Mouse (Mus musculus) embryo, embryonic 10.5 days (tissue): ENCODE measurements around the gene Slc6a19.
"Not testable (repeated sequence)": the region's sequence is repeated elsewhere in the genome, so short reads cannot be mapped to it uniquely, and the experiment has no call there.

Experiments used
- DNase-seq: peaks from one replicate; pipeline ENCODE4 v3.0.0-alpha.2; 2015; ENCODE audit warnings: low spot score

The Slc6a19 gene

DNA sequence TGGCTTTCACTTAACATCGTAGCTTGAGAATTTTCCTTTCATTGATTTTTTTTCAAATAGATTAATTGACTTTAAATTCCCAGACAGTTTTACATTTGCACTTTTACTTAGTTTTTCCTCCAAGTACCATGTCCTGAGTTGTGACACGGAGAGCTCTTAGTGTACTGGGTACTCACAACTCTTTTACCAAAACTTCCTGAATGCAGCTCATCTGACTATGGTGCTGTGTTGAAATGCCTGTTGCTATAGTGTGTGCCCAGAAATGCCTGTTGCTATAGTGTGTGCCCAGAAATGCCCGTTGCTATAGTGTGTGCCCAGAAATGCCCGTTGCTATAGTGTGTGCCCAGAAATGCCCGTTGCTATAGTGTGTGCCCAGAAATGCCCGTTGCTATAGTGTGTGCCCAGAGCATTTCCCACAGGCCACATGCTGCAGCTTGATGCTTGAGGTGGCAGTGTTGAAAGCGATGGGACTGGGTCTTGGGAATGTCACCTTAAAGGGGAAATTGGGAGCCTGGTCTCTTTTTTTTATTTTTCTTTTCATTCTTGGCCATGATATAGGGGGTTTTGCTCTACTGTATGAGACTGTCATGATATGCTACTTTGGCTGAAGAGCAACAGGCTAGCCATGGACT, at the start of gene Slc6a19:
Gene Slc6a19 (minus strand): TSS at position 172 of the 632 bp plus-strand sequence.
- DNase-seq = no peak

DNA sequence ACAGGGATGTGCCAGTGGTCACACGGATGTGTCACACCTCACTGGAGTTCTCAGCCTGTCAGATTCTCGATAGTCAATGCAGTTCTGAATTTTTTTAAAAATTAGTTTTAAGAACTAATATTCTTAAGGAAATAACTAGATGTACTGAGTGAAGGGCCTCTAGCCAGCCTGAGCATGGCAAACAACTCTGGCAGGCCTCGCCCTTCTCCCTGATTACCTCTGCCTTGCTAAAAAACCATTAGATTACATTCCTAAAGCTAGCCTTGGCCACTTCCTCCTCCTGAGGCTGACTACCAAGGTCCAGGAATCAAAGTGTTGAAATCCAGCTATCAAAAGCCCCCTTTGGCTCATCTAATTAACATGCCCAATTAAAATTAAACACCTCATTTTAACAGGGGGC, 46.6 kb upstream of the Slc6a19 start:
- DNase-seq = no peak

DNA sequence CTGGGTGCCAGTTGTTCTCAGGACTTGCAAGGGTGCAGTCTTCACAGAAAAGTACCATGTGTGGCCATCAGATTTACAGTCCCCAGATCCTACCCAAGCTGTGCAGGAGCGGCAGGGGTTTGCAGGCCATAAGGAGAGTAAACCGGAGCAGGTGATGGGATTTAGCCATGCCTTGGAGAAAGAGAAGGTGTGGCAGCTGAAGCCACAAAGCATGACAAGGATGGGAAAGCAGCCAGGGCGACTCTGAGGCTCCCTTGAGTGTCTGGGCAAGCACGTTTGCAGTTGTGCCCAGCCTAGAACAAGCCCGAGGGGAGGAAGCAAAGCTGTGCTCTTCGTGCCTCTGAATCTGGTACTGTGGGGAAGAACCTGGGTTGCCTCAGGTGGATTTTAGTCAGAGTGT, 45.8 kb upstream of the Slc6a19 start:
- DNase-seq = no peak

DNA sequence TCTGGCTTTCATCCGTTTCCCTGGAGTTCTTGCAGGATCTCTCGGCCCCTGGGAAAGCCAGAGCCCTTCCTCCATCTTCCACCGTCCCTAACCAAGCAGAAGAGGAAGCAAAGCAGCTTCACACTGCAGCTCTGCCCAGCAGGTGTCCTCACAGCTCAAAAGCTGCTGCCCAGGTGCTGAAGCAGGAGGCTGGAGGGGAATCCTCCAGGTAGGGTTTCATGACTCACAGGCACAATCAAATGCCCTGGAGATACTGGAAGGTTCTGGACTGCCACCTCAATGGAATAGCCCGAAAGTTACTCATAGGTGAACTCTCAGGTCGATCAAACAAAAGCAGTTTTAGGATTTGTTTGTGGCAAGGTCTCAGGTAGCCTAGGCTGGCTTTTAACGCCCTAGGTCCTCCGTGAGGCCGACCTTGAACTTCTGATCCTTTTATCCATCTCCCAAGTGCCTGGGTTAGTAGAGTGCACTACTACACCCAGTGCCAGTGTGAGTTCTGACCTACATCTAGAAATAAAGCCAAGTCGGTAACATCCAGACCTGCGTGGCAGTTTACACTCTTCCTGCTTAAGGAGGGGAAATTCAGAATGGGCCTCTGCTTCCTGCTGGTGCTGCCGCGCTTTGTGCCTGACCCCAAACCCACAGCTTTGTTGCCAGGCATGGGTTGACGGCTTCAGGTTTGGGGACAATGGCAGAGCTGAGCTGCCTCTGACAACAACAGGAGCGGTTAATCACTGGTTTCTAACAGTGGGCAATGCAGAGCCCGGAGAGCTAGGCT, 44.2 kb upstream of the Slc6a19 start:
- DNase-seq = peak; percentile 17

DNA sequence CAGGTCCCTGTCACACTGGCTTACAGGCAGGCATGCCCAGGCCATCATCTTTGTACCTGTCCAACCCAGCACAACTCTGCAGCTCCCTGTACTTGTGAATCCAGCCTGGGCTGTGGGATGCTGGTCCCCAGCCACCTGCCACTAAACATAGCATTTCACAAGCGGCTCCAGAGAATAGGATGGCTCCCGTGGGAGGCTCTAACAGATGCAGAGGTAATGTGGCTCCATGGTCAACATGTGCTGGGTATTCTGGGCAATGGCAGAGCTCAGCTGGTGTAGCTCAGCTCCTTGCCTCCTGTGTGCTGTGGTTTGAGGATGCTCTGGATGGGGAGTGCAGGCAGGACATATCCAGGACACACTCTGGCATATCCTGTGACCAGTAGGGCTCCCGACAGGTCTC, 39.0 kb upstream of the Slc6a19 start:
- no peak for DNase-seq

DNA sequence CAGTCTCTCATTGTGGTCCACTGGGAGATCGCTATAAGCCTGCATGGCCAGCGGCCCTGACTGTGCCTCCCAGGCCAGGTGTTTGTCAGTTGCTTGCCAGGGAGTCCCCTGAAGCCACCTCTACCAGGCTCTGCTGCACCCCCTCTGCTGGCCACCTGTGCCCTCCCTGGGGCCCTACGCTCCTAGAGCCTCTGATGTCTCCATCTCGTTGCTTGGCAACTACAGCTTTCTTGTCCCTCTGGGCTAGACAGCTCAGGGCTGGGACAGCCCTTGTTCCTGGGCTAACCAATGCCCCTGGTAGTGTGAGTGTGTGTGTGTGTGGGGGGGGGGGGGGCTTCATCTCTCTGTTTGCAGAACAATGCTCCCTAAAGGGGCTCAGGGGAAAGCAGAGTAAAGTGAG, 38.3 kb upstream of the Slc6a19 start:
- no peak for DNase-seq

DNA sequence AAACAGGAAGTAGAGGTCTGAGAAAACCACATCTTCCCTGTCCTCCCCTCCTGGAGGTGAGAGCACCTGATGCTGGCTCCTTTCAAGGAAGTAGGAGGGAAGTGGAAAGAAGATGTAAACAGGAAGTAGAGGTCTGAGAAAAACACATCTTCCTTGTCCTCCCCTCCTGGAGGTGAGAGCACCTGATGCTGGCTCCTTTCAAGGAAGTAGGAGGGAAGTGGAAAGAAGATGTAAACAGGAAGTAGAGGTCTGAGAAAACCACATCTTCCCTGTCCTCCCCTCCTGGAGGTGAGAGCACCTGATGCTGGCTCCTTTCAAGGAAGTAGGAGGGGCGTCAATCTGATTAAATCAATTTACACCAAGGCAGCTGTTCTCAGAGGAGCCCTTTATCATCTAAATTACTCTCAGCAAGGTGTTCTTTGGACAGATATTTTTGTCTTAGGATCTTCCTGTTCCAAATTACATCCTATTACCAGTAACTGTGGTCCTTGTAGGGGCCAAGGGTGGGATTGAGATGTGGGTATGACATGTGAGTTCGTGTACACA, 35.8 kb upstream of the Slc6a19 start:
- not testable (repeated sequence) for DNase-seq

DNA sequence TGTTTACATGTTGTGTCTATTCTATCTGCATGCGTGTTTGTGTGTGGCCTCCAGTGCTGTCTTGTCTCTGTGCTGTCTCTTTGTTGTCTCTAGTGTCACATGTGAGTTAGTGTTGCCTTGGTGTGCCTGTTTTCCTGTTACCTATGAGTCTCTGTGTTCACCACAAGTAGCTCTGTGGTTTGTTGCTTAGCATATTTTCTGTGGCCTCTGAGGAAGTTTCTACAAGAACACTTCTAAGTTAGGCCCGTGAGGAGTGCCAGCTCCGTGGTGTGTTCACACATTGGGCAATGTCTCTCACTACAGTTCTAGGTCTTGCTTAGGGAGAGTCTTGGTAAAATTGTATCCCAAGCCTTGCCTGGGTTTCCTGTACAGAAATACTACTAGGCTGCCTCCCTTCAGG, 32.3 kb upstream of the Slc6a19 start:
- DNase-seq = no peak

DNA sequence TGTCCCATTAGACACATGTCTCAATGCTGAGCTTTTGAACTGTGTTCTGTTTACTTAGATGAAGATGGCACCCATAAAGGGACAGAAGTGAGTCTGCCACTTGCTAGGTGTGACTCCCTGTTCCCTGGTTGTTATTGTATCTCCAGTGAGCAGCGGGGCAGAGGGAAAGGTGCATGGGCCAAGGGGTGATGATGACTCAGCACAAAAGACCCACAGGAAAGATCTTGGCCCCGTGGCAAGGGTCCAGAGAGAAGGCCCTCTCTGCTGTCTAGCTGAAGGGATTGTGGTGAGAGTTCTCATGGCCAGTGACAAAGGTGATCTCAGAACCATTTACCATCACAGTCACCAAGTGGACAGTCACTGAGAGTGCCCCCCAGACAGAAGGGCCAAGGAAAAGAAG, 31.3 kb upstream of the Slc6a19 start:
- no peak for DNase-seq

DNA sequence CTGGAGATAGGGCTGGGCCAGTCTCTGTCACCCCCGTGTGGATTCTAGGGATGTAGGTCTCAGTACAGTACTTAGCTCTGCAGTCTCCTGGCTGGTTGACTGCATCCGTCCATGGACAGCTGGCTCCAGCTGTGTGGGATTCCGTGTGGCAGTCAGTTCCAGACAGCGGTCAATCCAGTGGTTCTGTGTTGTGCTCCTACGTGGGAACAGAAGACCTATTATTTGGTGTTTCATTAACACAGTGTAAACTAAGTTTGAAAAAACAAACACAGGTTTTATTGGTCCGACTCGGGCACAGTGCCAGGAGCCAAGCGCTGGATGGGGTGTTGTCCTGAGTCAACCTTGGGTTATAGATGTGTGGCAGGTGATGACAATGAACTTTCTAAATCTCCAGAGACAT, 30.6 kb upstream of the Slc6a19 start:
- DNase-seq = no peak

DNA sequence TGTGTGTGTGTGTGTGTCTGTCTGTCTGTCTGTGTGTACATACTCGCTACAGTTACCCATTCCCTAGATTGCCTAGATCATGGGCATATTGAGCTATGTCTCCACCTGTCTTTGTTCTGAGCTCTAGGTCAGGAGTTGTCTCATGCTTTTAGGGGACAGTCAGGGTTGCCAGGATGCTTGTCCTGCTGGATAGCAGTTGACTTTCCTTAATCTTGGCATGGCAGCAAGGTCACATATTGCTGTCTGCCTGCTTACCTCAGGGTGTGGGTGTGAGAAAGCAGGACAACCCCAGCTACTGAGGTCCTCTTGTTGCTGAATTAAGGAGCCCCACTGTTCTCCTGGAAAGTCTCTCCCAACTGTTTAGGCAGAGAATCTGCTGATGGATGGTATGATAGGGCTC, 29.7 kb upstream of the Slc6a19 start:
- no peak for DNase-seq

DNA sequence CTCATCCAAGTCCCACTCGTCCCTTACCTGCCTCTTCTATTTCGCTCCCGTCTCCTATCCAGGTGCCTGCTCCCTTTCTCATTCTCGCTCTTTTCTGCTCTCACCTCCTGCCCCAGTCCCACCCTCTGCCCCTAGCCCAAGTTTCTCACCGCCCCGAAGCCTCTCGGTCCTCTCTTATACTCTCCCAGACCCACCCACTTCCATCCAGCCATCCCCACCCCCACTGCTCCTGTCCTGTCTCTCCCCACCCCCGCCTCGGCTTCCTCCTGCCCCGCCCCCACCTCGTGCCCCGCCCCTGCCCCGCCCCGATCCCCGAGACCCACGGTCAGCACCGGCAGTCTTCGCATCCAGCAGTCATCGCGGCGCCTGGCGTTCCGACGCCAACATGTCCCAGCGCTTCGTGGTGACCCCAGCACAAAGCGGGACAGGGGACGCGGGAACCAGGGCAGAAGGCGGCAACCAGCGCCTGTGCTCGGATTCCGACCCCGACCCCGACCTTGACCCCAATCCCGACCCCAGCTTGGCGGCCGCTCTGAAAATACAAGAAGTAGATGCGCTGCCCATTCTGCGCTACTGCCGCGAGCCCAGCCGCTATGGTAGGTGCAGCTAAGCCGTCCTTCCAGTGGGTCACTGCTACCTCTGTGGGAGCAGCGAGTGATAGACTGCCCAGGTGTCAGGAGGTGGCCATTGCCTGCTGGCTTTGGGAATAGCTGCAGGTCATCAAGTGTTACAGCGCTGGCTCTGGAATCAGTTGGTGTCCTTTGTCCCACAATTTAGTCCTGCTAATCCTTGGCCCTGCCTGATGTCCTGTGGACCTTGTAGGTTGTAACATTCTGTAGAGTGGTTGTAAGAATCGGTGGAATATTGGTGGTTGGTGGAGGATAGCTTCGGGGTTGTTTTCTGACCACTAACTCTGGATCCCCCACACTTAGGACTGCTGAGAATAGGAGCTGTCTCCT, 28.4 kb upstream of the Slc6a19 start, which contains the start of gene Slc12a7:
Gene Slc12a7 (plus strand): TSS at position 353 of the 959 bp plus-strand sequence.
- DNase-seq = peak; percentile 69

DNA sequence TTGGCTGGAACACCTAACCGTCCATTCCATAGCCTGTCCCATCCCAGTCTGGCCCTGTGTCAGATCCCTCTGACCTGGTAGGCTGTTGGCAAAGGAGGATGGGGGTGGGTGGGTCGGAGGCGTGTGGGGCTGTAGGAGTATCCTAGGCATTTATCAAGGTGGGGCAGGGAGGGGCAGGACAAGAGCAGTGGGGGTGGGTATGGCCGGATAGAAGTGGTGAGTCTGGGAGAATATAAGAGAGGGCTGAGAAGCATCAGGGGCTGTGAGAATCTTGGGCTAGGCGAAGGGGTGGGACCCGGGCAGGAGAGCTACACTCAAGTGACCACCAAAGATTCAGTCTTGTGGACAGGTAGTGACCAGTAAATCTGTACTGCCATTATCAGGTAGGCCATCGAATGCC, 27.6 kb upstream of the Slc6a19 start:
- DNase-seq = no peak

DNA sequence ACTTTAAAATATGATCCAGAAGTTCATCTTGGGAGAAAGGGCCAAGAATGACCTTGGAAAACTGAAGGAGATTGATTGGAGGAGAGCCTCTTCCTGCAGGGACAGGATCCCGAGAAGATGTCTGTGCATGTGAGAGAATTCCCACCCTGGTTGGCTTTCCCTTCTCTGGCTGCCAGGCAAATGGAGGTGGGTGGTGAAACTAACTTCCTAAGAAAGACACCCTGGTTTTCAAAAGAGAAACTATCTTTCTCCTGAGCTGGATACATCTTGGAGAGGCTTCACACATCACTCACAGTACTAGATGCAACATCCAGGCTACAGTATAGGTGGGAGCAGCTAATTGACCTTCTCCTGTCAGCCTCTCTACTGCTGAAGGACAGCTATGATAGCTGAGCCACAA, 26.2 kb upstream of the Slc6a19 start:
- DNase-seq = no peak

DNA sequence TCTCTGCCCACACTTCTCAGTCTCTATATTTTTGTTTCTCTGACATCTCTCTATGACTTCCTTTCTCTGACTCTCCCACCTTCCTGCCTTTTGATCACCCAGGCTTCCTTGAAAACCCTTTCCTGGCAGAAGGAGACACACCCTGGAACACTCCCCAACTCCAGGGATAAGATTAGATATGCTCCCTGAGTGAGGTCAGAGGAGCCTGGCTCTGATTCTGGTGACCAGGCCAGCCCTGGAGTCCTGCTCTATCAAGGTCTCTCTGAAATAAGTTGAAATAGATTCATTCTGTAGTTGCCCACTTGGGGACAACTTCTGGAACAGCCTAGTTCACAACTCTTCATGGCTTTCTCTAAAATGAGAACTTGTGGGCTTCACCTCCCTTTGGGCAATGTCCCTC, 24.0 kb upstream of the Slc6a19 start:
- DNase-seq = no peak

DNA sequence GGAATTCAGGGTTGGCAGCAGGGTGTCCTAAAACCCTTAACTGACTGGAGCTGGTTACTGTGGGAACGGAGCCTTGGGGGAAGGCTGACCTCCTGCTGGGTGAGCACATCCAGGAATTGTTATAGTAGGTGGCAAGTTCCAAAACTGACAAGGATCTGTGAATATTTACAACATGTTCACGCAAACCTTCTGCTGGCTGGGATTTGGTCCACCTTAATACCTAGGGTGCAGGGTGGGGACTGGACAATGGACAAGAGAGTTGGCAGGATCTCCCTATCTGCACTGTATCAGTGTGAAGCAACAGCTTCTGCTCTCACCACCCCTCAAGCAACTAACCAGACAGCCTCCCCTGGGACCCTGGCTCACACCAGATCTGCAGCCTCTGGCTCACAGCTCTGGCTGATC, 23.0 kb upstream of the Slc6a19 start:
- no peak for DNase-seq

DNA sequence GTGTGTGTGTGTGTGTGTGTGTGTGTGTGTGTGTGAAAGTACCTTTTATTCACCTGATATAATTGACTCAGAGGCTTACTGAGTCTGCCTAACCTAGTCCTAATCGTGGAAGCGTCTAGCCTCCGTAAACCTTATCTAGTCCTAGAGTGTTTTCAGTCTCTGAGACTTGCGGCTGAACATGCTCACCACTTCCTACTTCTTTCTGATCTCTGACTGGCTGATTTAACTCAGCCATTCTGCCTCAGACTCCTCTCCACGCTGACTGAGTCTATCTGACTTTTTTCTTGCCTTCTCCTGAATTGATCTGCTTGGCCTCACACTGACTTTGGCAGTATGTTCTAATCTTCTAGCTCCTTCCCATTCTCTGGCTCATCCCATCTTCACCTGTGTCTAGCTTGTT, 20.6 kb upstream of the Slc6a19 start:
- no peak for DNase-seq

DNA sequence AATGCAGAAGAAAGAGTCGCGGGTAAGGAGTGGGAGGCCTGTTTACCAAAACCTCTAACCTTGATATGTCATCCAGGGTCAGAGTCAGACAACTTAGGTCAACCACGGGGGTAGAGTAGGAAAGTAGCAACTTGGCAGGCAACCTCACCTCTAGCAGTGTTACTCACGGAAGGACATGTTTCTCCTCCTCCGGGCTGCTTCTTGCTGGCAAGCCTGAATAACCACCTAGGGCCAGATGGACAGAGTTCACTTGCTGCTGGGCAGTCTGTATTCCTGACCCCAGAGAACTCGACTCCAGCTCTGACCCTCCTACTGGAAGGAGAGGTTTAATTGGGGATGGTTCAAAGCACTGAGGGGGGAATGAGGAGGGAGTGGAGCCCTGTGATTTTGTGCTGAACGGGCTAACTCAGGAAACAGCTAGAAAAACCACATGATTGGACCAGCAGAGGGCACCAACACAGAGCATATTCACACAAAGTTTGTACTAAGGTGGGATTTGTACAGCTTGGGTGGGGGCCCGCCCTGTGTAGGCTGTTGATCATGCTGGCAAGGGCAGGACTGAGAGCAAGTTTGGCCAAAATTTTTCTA, 18.5 kb upstream of the Slc6a19 start:
- DNase-seq = peak; percentile 72

DNA sequence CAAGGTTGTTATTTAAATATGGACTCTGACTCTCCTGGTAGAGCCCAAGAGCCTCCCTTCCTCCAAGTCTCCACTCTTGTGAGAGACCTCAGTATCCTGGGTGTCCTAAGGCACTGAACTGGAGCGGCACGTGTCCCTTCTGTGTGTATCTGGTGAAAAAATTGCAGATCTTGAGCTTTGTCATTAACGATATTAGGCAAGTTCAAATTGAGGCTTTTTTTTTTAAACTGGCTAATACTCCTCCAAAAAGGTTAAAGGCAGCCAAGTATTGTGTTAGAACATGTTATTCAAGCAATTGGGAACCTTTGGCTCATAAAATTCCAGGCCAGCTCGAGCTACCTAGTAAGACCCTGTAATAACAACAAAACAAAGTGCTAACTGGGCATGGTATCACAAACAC, 15.6 kb upstream of the Slc6a19 start:
- no peak for DNase-seq

DNA sequence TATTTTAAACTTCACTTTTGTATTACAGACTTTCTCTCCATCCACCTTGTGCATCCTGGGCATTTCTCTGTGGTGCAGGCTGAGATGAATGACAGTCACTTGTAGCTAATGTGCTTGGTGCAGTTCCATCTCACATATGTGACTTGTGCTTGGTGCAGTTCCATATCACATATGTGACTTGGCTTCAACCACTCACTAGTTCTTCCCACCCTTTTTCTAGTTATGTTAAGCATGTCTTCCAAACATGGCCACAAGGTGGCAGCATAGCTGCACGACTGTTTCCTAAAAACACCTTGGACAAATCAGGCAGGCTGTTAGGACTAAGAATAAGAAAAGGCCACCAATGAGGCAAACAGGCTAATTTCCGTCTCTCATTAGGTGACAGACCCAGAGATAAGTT, 13.6 kb upstream of the Slc6a19 start:
- peak; percentile 95 for DNase-seq

DNA sequence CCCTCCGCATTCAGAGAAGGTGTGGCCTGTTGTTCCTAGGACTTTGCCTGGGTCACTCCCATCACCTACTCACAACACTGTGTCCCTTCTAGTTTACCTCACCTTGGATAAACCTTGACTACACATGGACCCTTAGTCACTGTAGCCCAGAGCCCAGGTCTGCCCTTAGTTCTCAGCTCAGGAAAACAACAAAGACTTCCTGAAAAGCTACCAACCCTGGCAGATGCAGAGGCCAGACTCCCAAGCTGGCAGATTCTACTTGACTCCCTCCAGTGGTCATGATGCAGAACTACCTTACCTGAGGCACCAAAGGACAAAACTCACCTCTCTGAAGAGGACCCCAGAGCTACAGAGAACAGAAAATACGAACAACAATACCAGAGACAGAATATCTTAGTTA, 9.4 kb upstream of the Slc6a19 start:
- peak; percentile 22 for DNase-seq

DNA sequence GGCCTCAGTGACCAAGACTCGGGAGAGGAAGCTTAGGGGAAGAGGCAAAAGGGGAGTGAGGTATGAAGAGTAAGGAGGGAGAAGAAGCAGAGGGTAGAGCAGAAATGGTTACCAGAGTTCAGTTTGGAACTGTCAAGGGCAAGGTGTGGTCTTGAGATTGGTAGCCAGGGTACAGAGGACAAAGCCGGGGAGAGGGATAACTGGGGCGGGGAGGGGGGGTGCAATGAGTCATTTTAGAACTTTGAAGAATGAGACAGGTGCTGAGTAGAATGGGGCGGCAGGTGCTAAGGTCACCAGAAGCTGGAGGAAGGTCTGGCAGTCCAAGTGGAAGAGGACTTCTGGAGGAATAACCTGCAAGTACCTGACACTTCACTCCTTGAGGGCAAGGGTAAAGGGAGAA, 8.5 kb upstream of the Slc6a19 start:
- DNase-seq = no peak
